Mouse (Mus musculus): ENCODE results near the gene Dolk. TPM values are rescaled to one million over a fixed set of nuclear protein-coding genes. Genes with fewer than 3 reads are reported as not detected.
A peak's percentile ranks its signal among the peaks of the same experiment; 100 is the strongest.

The Dolk gene
- total RNA-seq, 2 experiments from 2014 or later: 6.6 to 10.1 TPM

GRCm38 (mm10) chr2:30269241-30269990 lies 16.7 kb downstream of the Dolk start:
- peak; percentile 7; the same call in 1 of the 2 replicates for ATAC-seq (ENCODE audit: poor library complexity, severe bottlenecking)

GRCm38 (mm10) chr2:30268371-30268770 lies 17.8 kb downstream of the Dolk start:
- ATAC-seq (ENCODE audit: poor library complexity, severe bottlenecking): no peak

GRCm38 (mm10) chr2:30267466-30267865 lies 18.7 kb downstream of the Dolk start:
- ATAC-seq (ENCODE audit: poor library complexity, severe bottlenecking): no peak

- ATAC-seq (ENCODE audit: poor library complexity, severe bottlenecking): no peak
Measured at GRCm38 (mm10) chr2:30266392-30266941, 19.7 kb downstream of the Dolk start.

- no peak for ATAC-seq (ENCODE audit: poor library complexity, severe bottlenecking)
Measured at GRCm38 (mm10) chr2:30265767-30266253, 20.3 kb downstream of the Dolk start, which contains the start of gene Phyhd1. Gene Phyhd1 (plus strand): TSS chr2:30266203.

- no peak for ATAC-seq (ENCODE audit: poor library complexity, severe bottlenecking)
Measured at GRCm38 (mm10) chr2:30264671-30265519, 21.2 kb downstream of the Dolk start.

- no peak for ATAC-seq (ENCODE audit: poor library complexity, severe bottlenecking)
Measured at GRCm38 (mm10) chr2:30263811-30264210, 22.3 kb downstream of the Dolk start.

- ATAC-seq (ENCODE audit: poor library complexity, severe bottlenecking): no peak
Measured at GRCm38 (mm10) chr2:30262840-30263441, 23.2 kb downstream of the Dolk start.

GRCm38 (mm10) chr2:30261921-30262839 lies 24.0 kb downstream of the Dolk start:
- no peak for ATAC-seq (ENCODE audit: poor library complexity, severe bottlenecking)

GRCm38 (mm10) chr2:30261064-30261736 lies 24.9 kb downstream of the Dolk start:
- no peak for ATAC-seq (ENCODE audit: poor library complexity, severe bottlenecking)

GRCm38 (mm10) chr2:30259131-30260064 lies 26.7 kb downstream of the Dolk start:
- no peak for ATAC-seq (ENCODE audit: poor library complexity, severe bottlenecking)

- no peak for ATAC-seq (ENCODE audit: poor library complexity, severe bottlenecking)
Measured at GRCm38 (mm10) chr2:30258600-30258999, 27.5 kb downstream of the Dolk start.

- peak; percentile 43; the same call in 1 of the 2 replicates for ATAC-seq (ENCODE audit: poor library complexity, severe bottlenecking)
Measured at GRCm38 (mm10) chr2:30257699-30258460, 28.3 kb downstream of the Dolk start.

- ATAC-seq (ENCODE audit: poor library complexity, severe bottlenecking): no peak
Measured at GRCm38 (mm10) chr2:30256616-30257350, 29.4 kb downstream of the Dolk start.

GRCm38 (mm10) chr2:30255631-30256395 lies 30.3 kb downstream of the Dolk start:
- no peak for ATAC-seq (ENCODE audit: poor library complexity, severe bottlenecking)

GRCm38 (mm10) chr2:30253809-30254208 lies 32.3 kb downstream of the Dolk start:
- no peak for ATAC-seq (ENCODE audit: poor library complexity, severe bottlenecking)

Data from megakaryocyte, adult 5-6 weeks (primary cell).